Mouse (Mus musculus) spleen, adult 18-20 months (tissue): ENCODE data around the gene Ly9.

Experiments
- DNase-seq, 2 experiments: peaks; one replicate each; pipeline ENCODE4 v3.0.0; 2022; ENCODE audit warnings: mixed read lengths in 2 of 2

The Ly9 gene

DNA sequence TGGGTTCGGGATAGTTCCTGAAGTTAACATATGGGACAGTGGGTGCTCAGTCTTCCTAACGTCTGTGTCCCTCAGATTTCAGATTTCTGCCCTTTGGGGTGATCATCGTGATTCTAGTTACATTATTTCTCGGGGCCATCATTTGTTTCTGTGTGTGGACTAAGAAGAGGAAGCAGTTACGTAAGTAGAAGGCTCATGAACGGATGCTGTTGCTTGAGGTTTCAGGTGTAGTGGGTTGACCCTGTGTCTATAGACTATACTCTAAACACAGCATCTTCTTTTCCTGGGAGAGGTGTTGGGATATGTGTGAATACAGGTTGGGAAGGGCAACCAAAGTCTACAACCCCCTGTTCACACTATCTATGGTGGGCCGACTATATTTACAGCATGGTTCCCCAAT is 30.0 kb downstream of the Ly9 start:
- DNase-seq = no peak

DNA sequence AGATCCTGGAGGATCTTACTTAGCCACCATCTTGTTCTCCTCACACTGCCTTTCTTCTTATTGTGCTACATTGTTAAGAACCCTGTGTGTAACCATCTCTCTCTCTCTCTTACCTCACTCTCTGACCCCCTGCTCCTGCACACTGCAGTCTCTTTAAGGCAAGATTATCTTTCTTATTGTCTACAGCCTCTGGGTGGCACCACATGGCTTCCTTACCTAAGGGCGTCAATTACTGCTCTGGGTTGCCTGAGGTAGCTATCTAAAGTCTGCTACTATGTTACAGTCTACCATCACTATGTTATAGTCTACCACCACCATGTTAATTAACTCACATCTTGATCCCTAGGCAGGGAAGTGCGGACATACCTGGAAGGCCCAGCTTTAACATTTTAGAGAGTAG is 38.8 kb downstream of the Ly9 start:
- DNase-seq = no peak

DNA sequence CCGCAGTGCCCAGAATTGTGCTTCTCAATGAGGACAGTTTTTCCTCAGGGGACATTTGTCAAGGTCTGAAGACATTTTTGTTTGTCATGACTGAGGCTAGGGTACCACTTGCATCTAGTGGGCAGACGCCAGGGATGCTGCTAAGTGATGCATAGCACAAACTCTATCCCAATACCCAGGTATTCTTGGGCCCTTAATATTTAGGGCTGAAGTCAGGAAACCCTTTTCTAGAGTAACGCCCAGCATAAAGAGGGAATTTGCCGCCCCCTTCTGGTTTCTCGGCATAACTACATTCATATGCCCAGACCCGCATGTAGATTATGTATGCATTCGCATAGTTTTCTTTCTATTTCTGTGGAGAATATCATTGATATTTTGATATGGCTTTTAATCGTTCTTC is 40.4 kb downstream of the Ly9 start:
- DNase-seq = peak in 1 of 2 experiments; percentile 67

- no peak for DNase-seq
Measured at GRCm38 (mm10) chr1:171565888-171566287, 41.3 kb downstream of the Ly9 start.

DNA sequence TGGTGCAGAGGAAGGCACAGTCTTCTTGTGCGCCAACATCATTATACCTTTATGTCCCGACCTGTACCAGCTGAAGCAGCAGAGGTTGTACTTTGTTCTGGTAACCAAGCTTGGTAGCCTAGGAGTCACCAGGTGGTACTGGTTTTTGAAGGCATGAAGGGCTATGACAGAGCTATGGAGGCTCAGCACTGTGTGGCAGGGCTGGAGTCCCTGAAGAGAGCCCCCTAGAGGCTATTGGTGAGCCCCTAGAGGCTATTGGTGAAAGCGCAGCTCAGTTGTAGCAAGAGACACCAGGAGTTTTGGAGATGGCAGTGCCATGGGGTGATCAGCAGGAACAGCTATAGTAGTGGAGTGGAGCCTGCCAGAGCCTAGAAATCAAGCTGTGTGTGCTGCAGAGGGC is 43.0 kb downstream of the Ly9 start:
- peak in 1 of 2 experiments; percentile 37 for DNase-seq

GRCm38 (mm10) chr1:171563042-171563441 is 44.2 kb downstream of the Ly9 start:
- DNase-seq = no peak

- peak; percentile 35 to 37 for DNase-seq
Measured at GRCm38 (mm10) chr1:171561639-171562225, 45.5 kb downstream of the Ly9 start.

- DNase-seq = no peak
Measured at GRCm38 (mm10) chr1:171561200-171561599, 46.0 kb downstream of the Ly9 start.

- DNase-seq = no peak
Measured at GRCm38 (mm10) chr1:171560262-171560661, 46.9 kb downstream of the Ly9 start.

DNA sequence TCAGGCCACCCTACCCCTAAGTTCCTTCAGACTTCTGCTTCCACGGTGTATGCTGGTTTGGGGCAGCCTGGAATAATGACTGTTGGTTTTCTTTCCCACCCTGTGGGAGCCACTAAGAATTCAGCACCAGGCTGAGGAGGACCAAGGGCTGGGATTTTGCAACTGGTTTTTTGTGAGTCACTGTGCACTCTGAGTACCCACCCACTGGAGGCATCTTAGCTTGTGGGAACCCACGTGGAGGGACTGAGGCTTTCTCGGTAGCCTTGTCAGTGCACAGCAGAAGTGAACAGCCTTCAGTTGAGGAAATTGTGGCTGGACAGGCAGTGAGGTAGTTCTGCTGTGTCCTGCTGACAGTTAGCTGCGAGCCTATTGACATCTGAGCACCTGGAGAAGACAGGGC is 48.3 kb downstream of the Ly9 start, which contains the start of gene Cd244a:
Gene Cd244a (plus strand): TSS at position 296 of the 400 bp plus-strand sequence.
- no peak for DNase-seq

DNA sequence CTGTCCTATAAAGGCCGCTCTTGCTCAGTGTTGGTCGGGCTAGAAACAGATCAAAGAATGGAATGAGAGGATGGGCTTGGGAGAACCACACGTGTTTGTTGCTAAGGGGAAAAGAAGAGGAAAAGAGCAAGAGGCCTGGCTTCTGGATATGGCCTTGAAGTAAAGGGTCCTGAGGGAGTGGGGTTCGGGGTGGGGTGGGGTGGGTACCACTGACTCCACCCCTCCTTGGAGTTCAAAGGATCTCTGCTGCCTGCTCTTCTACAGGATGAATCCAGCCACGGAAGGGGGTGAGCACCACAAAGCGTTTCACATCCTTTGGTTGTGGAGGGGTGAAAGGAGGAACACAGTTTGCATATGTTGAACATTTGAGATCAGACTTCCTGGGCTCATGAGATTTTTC is 48.8 kb downstream of the Ly9 start:
- no peak for DNase-seq

DNA sequence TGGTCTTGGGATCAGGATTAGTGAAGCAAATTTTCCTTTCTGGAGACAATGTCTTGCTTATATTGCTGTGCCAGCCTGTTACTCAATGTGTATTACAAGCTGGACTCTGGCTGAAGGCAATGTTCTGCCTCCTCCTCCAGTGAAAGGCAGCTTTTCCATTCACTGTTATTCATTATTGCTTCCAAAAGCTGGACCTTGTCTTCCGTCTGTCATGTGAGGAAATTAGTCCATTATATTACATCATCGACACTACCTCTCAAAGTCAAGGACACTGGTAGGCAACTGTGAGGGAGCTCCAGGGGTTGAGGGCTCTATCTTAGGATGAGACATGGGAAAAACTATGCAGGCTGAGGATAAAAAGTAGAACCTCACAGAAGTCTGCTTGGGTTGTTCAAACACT is 50.8 kb downstream of the Ly9 start:
- no peak for DNase-seq

GRCm38 (mm10) chr1:171553359-171554341 is 53.6 kb downstream of the Ly9 start:
- no peak for DNase-seq

GRCm38 (mm10) chr1:171552230-171552629 is 55.0 kb downstream of the Ly9 start:
- no peak for DNase-seq

DNA sequence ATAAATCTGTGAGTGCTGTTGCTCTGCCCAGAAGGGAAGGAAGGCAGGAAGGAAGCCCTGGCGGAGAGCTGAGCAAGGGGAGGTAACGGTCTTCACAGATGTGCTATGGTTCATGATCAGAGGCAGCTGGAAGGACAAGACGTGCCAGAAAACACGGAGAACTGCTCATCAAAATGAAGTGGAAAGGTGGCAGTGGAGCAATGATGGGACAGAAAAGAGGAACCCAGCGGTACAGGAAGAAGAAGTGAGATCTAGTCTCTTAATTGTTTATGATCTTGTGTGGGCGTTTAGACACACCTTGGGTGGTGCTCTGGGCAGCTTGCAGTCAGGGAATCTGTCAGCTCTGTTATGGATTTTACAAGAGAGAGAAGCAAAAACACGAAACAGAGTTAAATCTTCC is 55.9 kb downstream of the Ly9 start:
- peak; percentile 34 to 38 for DNase-seq

DNA sequence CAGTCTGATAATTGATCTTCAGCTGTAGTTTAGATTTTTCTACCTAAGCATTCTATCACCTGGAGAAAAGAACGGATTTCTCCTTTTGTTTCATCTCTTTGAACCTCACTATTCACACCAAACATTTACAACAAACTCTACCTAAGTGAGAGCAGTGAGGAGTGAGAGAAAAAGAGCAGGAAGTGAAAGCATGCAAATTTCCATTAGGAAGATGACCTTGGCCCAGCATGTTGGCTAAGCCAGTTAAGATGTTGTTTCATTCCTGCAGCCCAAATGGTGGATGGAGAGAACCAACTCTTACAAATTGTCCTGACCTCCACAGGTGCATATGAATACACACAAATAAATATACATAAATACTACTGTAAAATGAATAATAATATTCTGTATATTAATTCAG is 66.5 kb downstream of the Ly9 start:
- DNase-seq = no peak
